Mouse (Mus musculus) heart, adult 8-10 months (tissue): Measurements from ENCODE around the gene Tmem201. TPM values are rescaled to one million over a fixed set of nuclear protein-coding genes. Genes with fewer than 3 reads are reported as not detected.
A peak's percentile ranks its signal among the peaks of the same experiment; 100 is the strongest.

Source experiments
- DNase-seq: peaks from one replicate; pipeline ENCODE4 v3.0.0; 2022; ENCODE audit warnings: low spot score
- total RNA-seq, 4 experiments: library from RNA; stranded (reverse); gene quantifications; 2 replicates each; pipeline ENCODE4 v1.2.4; 2022

Gene Tmem201
- total RNA-seq, 4 experiments from 2014 or later: 92.2 to 93.9 (median 93.1) TPM

- no peak for DNase-seq
Observed at GRCm38 (mm10) chr4:149683875-149684274, 54.0 kb downstream of the Tmem201 start.

- peak; percentile 60 for DNase-seq
Observed at GRCm38 (mm10) chr4:149679056-149679770, 58.6 kb downstream of the Tmem201 start.

GRCm38 (mm10) chr4:149678006-149678405 is 59.8 kb downstream of the Tmem201 start:
- no peak for DNase-seq

- DNase-seq: peak; percentile 69
Observed at GRCm38 (mm10) chr4:149675378-149676261, 62.2 kb downstream of the Tmem201 start.

- no peak for DNase-seq
Observed at GRCm38 (mm10) chr4:149674814-149675377, 62.9 kb downstream of the Tmem201 start.

GRCm38 (mm10) chr4:149672747-149673146 is 65.1 kb downstream of the Tmem201 start:
- no peak for DNase-seq

- no peak for DNase-seq
Observed at GRCm38 (mm10) chr4:149671175-149671574, 66.7 kb downstream of the Tmem201 start.

GRCm38 (mm10) chr4:149665692-149666090 is 72.2 kb downstream of the Tmem201 start:
- no peak for DNase-seq

Other genes with a start within 250 kb of the Tmem201 start
- 10 to 100 TPM; 16.0 to 23.2 (median 20.5) TPM for gene Ctnnbip1, start 219.8 kb downstream of the Tmem201 start, total RNA-seq
- 10 to 100 TPM; 85.3 to 96.5 (median 94.1) TPM for gene Clstn1, start 151.6 kb downstream of the Tmem201 start, total RNA-seq
- gene Pik3cd, start 35.5 kb downstream of the Tmem201 start, total RNA-seq: 1 to 10 TPM; 4.7 to 5.8 (median 5.1) TPM
- gene Slc25a33, start 36.2 kb upstream of the Tmem201 start, total RNA-seq: 10 to 100 TPM; 19.9 to 28.9 (median 23.1) TPM
- 10 to 100 TPM; 24.7 to 43.0 (median 31.0) TPM for gene Spsb1, start 217.0 kb upstream of the Tmem201 start, total RNA-seq